Mouse (Mus musculus) ES-E14 (cell line): ENCODE measurements around the gene Mms22l. TPM values are rescaled to one million over a fixed set of nuclear protein-coding genes. Genes with fewer than 3 reads are reported as not detected.

ENCODE experiments used
- DNase-seq: peaks from one replicate; pipeline ENCODE4 v3.0.0-alpha.2; 2013; ENCODE audit warnings: low read depth, low spot score
- H3K27ac ChIP-seq: 2 replicates; pipeline ENCODE4 v1.5.1; 2012; ENCODE audit warnings: low read depth, mild to moderate bottlenecking, low read length, moderate library complexity, mixed read lengths; ENCODE audit not compliant: poor library complexity, insufficient read depth, severe bottlenecking
- H3K36me3 ChIP-seq: 2 replicates; pipeline ENCODE4 v1.6.1; 2012; ENCODE audit warnings: mild to moderate bottlenecking, low read length, moderate library complexity, mixed read lengths; ENCODE audit not compliant: control insufficient read depth, poor library complexity, insufficient read depth, severe bottlenecking
- H3K4me1 ChIP-seq, 2 experiments: fragments of 150-350 bp in 1 of 2; sonication (generic) in 1 of 2; 2 replicates each; pipeline ENCODE4 v1.6.1; 2012; ENCODE audit warnings: low read length in 2 of 2, mild to moderate bottlenecking in 1 of 2, mixed read lengths in 1 of 2; ENCODE audit not compliant: control insufficient read depth in 2 of 2, insufficient read depth in 2 of 2, poor library complexity in 1 of 2
- H3K4me3 ChIP-seq, 2 experiments: fragments of 150-350 bp in 1 of 2; sonication (generic) in 1 of 2; 2 replicates each; pipeline ENCODE4 v1.5.1; 2012; ENCODE audit warnings: low read length in 2 of 2, low read depth in 1 of 2, mild to moderate bottlenecking in 1 of 2, mixed read lengths in 1 of 2; ENCODE audit not compliant: insufficient read depth in 1 of 2, poor library complexity in 1 of 2, severe bottlenecking in 1 of 2
- H3K9ac ChIP-seq: 2 replicates; pipeline ENCODE4 v1.6.1; 2012; ENCODE audit warnings: low read depth, mild to moderate bottlenecking, low read length, mixed read lengths; ENCODE audit not compliant: poor library complexity, insufficient read depth, severe bottlenecking
- H3K9me3 ChIP-seq: fragments of 150-350 bp; sonication (generic); 2 replicates; pipeline ENCODE4 v1.6.1; 2012; ENCODE audit warnings: low read depth, mild to moderate bottlenecking, low read length; ENCODE audit not compliant: control insufficient read depth, insufficient read depth
- CHD2 ChIP-seq: IDR thresholded peaks from 2 replicates; pipeline ENCODE4 v1.6.1; 2014; ENCODE audit warnings: mild to moderate bottlenecking, low read depth, low read length, inconsistent platforms
- HCFC1 ChIP-seq: IDR thresholded peaks from 2 replicates; pipeline ENCODE4 v1.6.1; 2012; ENCODE audit warnings: low read length, inconsistent platforms, borderline replicate concordance; ENCODE audit not compliant: insufficient read depth
- MAFK ChIP-seq: IDR thresholded peaks from 2 replicates; pipeline ENCODE4 v1.6.1; 2014; ENCODE audit warnings: mild to moderate bottlenecking, low read depth, low read length, inconsistent platforms; ENCODE audit not compliant: insufficient read depth
- ZC3H11A ChIP-seq: IDR thresholded peaks from 2 replicates; pipeline ENCODE4 v1.6.1; 2012; ENCODE audit warnings: low read depth, mild to moderate bottlenecking, inconsistent platforms, low read length, borderline replicate concordance
- ZNF384 ChIP-seq: IDR thresholded peaks from 2 replicates; pipeline ENCODE4 v1.6.1; 2012; ENCODE audit warnings: low read depth, low read length, inconsistent platforms
- in situ Hi-C, 2 experiments: fragments of 600-800 bp; cut with MboI; formaldehyde crosslinking; loops; one replicate each; pipeline ENCODE4 v1.15.1; 2025; ENCODE audit warnings: low sequenced_read_pairs in 2 of 2, inconsistent platforms in 1 of 2; ENCODE audit not compliant: unreplicated experiment in 2 of 2
- total RNA-seq: library from RNA; depleted of rRNA; stranded (reverse); fragments of 300-350 nt; gene quantifications from 2 replicates; pipeline ENCODE4 v1.2.3, GENCODE M21; 2012

The Mms22l gene
- total RNA-seq, 1 experiment: 59.2 TPM

- H3K27ac ChIP-seq: no peak overlapping the region
- no peak for DNase-seq
- no peaks in the 10 kb centered on the region; the same call in 1 of the 2 replicates for H3K36me3 ChIP-seq
- no peak overlapping the region for H3K9ac ChIP-seq
- in situ Hi-C loops: no loop called here
- no peak overlapping the region for H3K4me3 ChIP-seq
- TF ChIP-seq MAFK (no peak), HCFC1 (no peak), ZC3H11A (no peak), CHD2 (no peak), ZNF384 (no peak)
- H3K4me1 ChIP-seq: no peaks in the 10 kb centered on the region
- H3K9me3 ChIP-seq: no peaks in the 10 kb centered on the region
Observed at GRCm38 (mm10) chr4:24543421-24543820, 47.2 kb downstream of the Mms22l start.

DNA sequence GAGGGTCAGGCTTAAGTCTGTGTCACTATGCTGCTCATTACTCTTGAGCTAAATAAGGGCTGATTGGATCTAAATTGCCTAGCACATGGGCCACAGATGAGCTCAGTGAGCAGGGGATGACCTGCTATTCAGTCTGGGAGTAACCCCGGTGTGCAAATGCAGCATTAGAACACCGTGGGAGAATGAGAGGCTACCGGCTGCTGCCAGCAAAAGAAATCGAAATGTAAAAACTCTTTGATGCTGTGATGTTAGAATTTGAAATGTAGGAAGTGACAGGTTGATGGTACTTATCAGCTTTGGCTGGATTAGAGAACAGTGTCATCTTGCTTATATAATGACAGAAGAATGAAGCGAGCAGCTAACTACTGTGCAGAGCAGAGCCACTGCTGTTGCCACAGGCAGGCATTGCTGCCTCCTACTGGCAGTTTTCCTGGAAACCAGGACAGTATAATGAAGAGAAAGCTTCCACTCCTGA lies 48.5 kb downstream of the Mms22l start:
- Histone ChIP-seq H3K36me3 (no peaks in the 10 kb centered on the region; the same call in 1 of the 2 replicates), H3K9ac (no peak overlapping the region), H3K4me3 (peak overlapping the region in 1 of 2 experiments; percentile 12; a peak in 1 of 4 replicates), H3K9me3 (no peaks in the 10 kb centered on the region), H3K4me1 (no peaks in the 10 kb centered on the region), H3K27ac (no peak overlapping the region)
- no peak for TF ChIP-seq HCFC1
- TF ChIP-seq ZC3H11A: no peak
- TF ChIP-seq MAFK: no peak
- TF ChIP-seq CHD2: no peak
- no peak for TF ChIP-seq ZNF384
- in situ Hi-C loops: no loop called here
- peak; percentile 9 for DNase-seq

DNA sequence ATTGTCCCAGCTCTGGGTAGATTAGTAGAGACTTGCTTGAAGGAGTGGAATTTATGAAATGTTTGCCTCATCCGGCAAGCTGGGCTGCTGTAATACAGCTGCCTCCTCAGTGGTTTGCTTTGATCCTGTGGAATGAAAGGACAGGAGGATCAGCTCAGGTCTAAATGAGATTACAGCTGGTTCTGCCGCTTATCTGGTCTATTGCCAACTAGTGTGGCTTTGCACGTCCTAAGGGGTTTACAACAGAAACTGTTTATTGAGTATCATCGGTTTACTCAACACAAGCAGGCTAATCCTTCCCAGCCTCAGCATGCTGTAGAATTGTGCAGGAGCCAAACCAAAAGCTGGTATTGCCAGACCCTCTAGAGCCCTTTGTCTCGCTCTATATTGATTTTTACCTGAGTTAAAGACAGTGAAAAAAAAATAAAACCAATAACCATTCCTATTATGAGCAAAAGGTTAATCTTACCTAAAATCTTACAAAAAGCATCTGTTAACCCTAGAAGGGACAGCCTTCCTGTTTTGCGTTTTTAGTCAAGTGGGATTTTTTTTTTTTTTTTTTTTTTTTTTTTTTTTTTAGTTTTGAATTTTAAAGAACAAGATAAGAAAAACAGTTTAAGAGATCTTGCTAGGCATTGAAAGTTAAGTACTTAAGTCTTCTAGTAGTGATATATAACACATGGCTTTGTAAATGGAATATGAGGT lies 60.0 kb downstream of the Mms22l start:
- Histone ChIP-seq H3K27ac (no peak overlapping the region), H3K4me3 (no peak overlapping the region), H3K4me1 (peaks cover 2% of the 10 kb centered on the region in 2 experiments; a peak in 1 of 4 replicates), H3K9me3 (no peaks in the 10 kb centered on the region), H3K36me3 (peaks cover 2% of the 10 kb centered on the region; the same call in 1 of the 2 replicates), H3K9ac (no peak overlapping the region)
- in situ Hi-C loops: no loop called here
- no peak for TF ChIP-seq CHD2
- TF ChIP-seq ZNF384: peak; percentile 76
- no peak for DNase-seq

- in situ Hi-C loops: no loop called here
- TF ChIP-seq ZC3H11A: no peak
- TF ChIP-seq HCFC1: no peak
- TF ChIP-seq MAFK: no peak
- TF ChIP-seq ZNF384: no peak
- H3K9me3 ChIP-seq: no peaks in the 10 kb centered on the region
- H3K36me3 ChIP-seq: 0 out of 2 replicates have a peak, but pooled peaks cover 2% of the 10 kb centered on the region
- no peak overlapping the region for H3K9ac ChIP-seq
- no peak for DNase-seq
- H3K27ac ChIP-seq: no peak overlapping the region
- H3K4me1 ChIP-seq: peaks cover 2% of the 10 kb centered on the region in 2 experiments; a peak in 1 of 4 replicates
- H3K4me3 ChIP-seq: no peak overlapping the region
Observed at GRCm38 (mm10) chr4:24557149-24557548, 60.9 kb downstream of the Mms22l start.

GRCm38 (mm10) chr4:24568026-24568425 lies 71.8 kb downstream of the Mms22l start:
- in situ Hi-C loops: no loop called here
- Histone ChIP-seq H3K27ac (no peak overlapping the region), H3K9me3 (no peaks in the 10 kb centered on the region), H3K9ac (no peak overlapping the region), H3K4me3 (no peak overlapping the region), H3K36me3 (no peaks in the 10 kb centered on the region; the same call in 1 of the 2 replicates), H3K4me1 (no peaks in the 10 kb centered on the region)
- DNase-seq: no peak
- TF ChIP-seq HCFC1: no peak
- no peak for TF ChIP-seq CHD2
- no peak for TF ChIP-seq ZC3H11A
- no peak for TF ChIP-seq MAFK
- no peak for TF ChIP-seq ZNF384
